Mouse (Mus musculus) bone marrow macrophage, adult 2 months (primary cell): ENCODE data around the gene Nhsl2.

Experiments used
- CTCF ChIP-seq: IDR thresholded peaks from 2 replicates; pipeline ENCODE4 v1.5.1; 2012; ENCODE audit warnings: low read depth, mild to moderate bottlenecking, low read length, moderate library complexity
- POLR2A ChIP-seq: IDR thresholded peaks from 2 replicates; pipeline ENCODE4 v1.6.1; 2012; ENCODE audit warnings: mild to moderate bottlenecking, low read depth, low read length, borderline replicate concordance

GRCm38 (mm10) chrX:102082340-102082739, 233.2 kb downstream of the Nhsl2 start:
- no peak for TF ChIP-seq POLR2A
- TF ChIP-seq CTCF = no peak
